Mouse (Mus musculus) left cerebral cortex, adult 11 months (tissue): ENCODE data around the gene Slc23a2.

Experiments used
- DNase-seq: peaks from one replicate; pipeline ENCODE4 v3.0.0; 2022; ENCODE audit warnings: low spot score

Slc23a2 gene

GRCm38 (mm10) chr2:132047364-132047763, 97.5 kb downstream of the Slc23a2 start:
- DNase-seq: no peak

- DNase-seq: no peak
These were observed 98.2 kb downstream of the Slc23a2 start for GRCm38 (mm10) chr2:132046659-132047058.

GRCm38 (mm10) chr2:132044320-132045274, 100.3 kb downstream of the Slc23a2 start:
- DNase-seq: no peak

- peak; percentile 54 for DNase-seq
These were observed 101.7 kb downstream of the Slc23a2 start for GRCm38 (mm10) chr2:132043101-132043621.

GRCm38 (mm10) chr2:132039894-132040293, 105.0 kb downstream of the Slc23a2 start:
- DNase-seq: no peak

- no peak for DNase-seq
These were observed 108.6 kb downstream of the Slc23a2 start for GRCm38 (mm10) chr2:132036326-132036725.

- no peak for DNase-seq
These were observed 109.5 kb downstream of the Slc23a2 start for GRCm38 (mm10) chr2:132035470-132035835.

- DNase-seq: no peak
These were observed 110.1 kb downstream of the Slc23a2 start for GRCm38 (mm10) chr2:132034590-132035469.

GRCm38 (mm10) chr2:132031364-132032095, 113.4 kb downstream of the Slc23a2 start:
- DNase-seq: no peak

GRCm38 (mm10) chr2:132030418-132031363, 114.2 kb downstream of the Slc23a2 start:
- peak; percentile 43 for DNase-seq

GRCm38 (mm10) chr2:132029646-132030417, 115.1 kb downstream of the Slc23a2 start, which contains the start of gene Rassf2:
Gene Rassf2, minus strand, starts transcription at chr2:132030258.
- DNase-seq: peak; percentile 81

GRCm38 (mm10) chr2:132028894-132029605, 115.9 kb downstream of the Slc23a2 start:
- DNase-seq: no peak

GRCm38 (mm10) chr2:132028107-132028506, 116.8 kb downstream of the Slc23a2 start:
- DNase-seq: no peak

GRCm38 (mm10) chr2:132027366-132027765, 117.5 kb downstream of the Slc23a2 start:
- DNase-seq: no peak

GRCm38 (mm10) chr2:132024028-132024427, 120.9 kb downstream of the Slc23a2 start:
- no peak for DNase-seq

- no peak for DNase-seq
These were observed 122.3 kb downstream of the Slc23a2 start for GRCm38 (mm10) chr2:132022621-132023020.

GRCm38 (mm10) chr2:132021616-132022015, 123.3 kb downstream of the Slc23a2 start:
- no peak for DNase-seq

- DNase-seq: no peak
These were observed 123.8 kb downstream of the Slc23a2 start for GRCm38 (mm10) chr2:132020991-132021541.

- no peak for DNase-seq
These were observed 124.5 kb downstream of the Slc23a2 start for GRCm38 (mm10) chr2:132020420-132020819.
